Mouse (Mus musculus): ENCODE results near the gene Arhgap44. TPM values are rescaled to one million over a fixed set of nuclear protein-coding genes. Genes with fewer than 3 reads are reported as not detected.

Arhgap44 gene
- polyA plus RNA-seq, 1 experiment from 2014 or later = 31.2 TPM

- Histone ChIP-seq H3K27ac (ENCODE audit: low read length) (peak overlapping the region; percentile 85), H3K4me3 (ENCODE audit: low read depth, low read length) (no peak overlapping the region), H3K36me3 (ENCODE audit: insufficient read depth, low read length) (no peaks in the 10 kb centered on the region), H3K9me3 (ENCODE audit: low read length) (no peaks in the 10 kb centered on the region), H3K9ac (replicated peaks; ENCODE audit: low read depth) (no peak overlapping the region), H3K4me1 (ENCODE audit: insufficient read depth, low read depth, low read length) (no peaks in the 10 kb centered on the region; the same call in 1 of the 2 replicates), H3K27me3 (replicated peaks; ENCODE audit: insufficient read depth, low read length) (no peaks in the 10 kb centered on the region), H3K4me2 (replicated peaks; ENCODE audit: low read depth, low read length) (peak overlapping the region; percentile 20)
- peak; percentile 94 for DNase-seq (ENCODE audit: low spot score)
- ATAC-seq = peak; percentile 93
- no peak; the same call in none of the 2 replicates for TF ChIP-seq EP300 (IDR thresholded peaks at IDR 0.05)
- no peak for TF ChIP-seq CTCF (IDR thresholded peaks at IDR 0.05)
- WGBS = 16% methylated on average over 12 of the region's 12 CpGs
Observed at GRCm38 (mm10) chr11:65039517-65040095, 123.2 kb downstream of the Arhgap44 start.

DNA sequence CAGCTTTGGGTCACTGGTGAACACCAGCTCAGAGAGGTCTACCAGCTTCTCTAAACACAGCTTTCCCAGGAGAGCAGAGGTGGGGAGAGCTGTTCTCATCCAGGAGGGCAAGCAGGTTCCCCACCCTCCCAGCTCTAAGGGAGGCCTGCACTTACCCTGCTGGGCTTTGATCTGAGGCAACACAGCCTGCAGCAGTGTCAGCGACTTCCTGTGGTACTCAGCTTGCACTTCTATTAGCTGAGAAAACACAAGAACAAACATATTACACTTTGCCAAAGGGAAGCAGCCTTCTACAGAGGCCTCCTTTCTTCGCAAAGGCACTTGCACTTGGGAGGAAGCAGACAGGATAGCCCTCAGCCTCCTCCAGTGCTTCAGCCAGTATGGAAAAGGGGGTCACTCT, 123.8 kb downstream of the Arhgap44 start:
- Histone ChIP-seq H3K4me1 (ENCODE audit: insufficient read depth, low read depth, low read length) (no peaks in the 10 kb centered on the region; the same call in 1 of the 2 replicates), H3K27me3 (replicated peaks; ENCODE audit: insufficient read depth, low read length) (no peaks in the 10 kb centered on the region), H3K9me3 (ENCODE audit: low read length) (no peaks in the 10 kb centered on the region), H3K4me3 (ENCODE audit: low read depth, low read length) (no peak overlapping the region), H3K9ac (replicated peaks; ENCODE audit: low read depth) (no peak overlapping the region), H3K27ac (ENCODE audit: low read length) (peak overlapping the region; percentile 85), H3K4me2 (replicated peaks; ENCODE audit: low read depth, low read length) (no peak overlapping the region), H3K36me3 (ENCODE audit: insufficient read depth, low read length) (no peaks in the 10 kb centered on the region)
- WGBS = 17% methylated on average over 2 of the region's 2 CpGs
- no peak for TF ChIP-seq CTCF (IDR thresholded peaks at IDR 0.05)
- DNase-seq (ENCODE audit: low spot score) (peak; percentile 65), ATAC-seq (peak; percentile 67)

GRCm38 (mm10) chr11:65032221-65032620, 130.5 kb downstream of the Arhgap44 start:
- Histone ChIP-seq H3K27me3 (replicated peaks; ENCODE audit: insufficient read depth, low read length) (no peaks in the 10 kb centered on the region), H3K27ac (ENCODE audit: low read length) (no peak overlapping the region), H3K36me3 (ENCODE audit: insufficient read depth, low read length) (no peaks in the 10 kb centered on the region), H3K9ac (replicated peaks; ENCODE audit: low read depth) (no peak overlapping the region), H3K9me3 (ENCODE audit: low read length) (no peaks in the 10 kb centered on the region), H3K4me1 (ENCODE audit: insufficient read depth, low read depth, low read length) (peaks cover 3% of the 10 kb centered on the region; the same call in 1 of the 2 replicates), H3K4me3 (ENCODE audit: low read depth, low read length) (no peak overlapping the region), H3K4me2 (replicated peaks; ENCODE audit: low read depth, low read length) (no peak overlapping the region)
- no peak for TF ChIP-seq CTCF (IDR thresholded peaks at IDR 0.05)
- TF ChIP-seq EP300 (IDR thresholded peaks at IDR 0.05) = no peak
- no peak for DNase-seq (ENCODE audit: low spot score)
- 89% methylated on average over 7 of the region's 7 CpGs for WGBS
- no peak for ATAC-seq

- no peaks in the 10 kb centered on the region for H3K27me3 ChIP-seq (replicated peaks; ENCODE audit: insufficient read depth, low read length)
- H3K4me2 ChIP-seq (replicated peaks; ENCODE audit: low read depth, low read length) = no peak overlapping the region
- no peaks in the 10 kb centered on the region for H3K9me3 ChIP-seq (ENCODE audit: low read length)
- H3K9ac ChIP-seq (replicated peaks; ENCODE audit: low read depth) = no peak overlapping the region
- TF ChIP-seq CTCF (IDR thresholded peaks at IDR 0.05) (no peak), EP300 (IDR thresholded peaks at IDR 0.05) (no peak)
- no peaks in the 10 kb centered on the region for H3K36me3 ChIP-seq (ENCODE audit: insufficient read depth, low read length)
- ATAC-seq = peak; percentile 21; the same call in 1 of the 2 replicates
- H3K4me1 ChIP-seq (ENCODE audit: insufficient read depth, low read depth, low read length) = peaks cover 3% of the 10 kb centered on the region; the same call in 1 of the 2 replicates
- H3K4me3 ChIP-seq (ENCODE audit: low read depth, low read length) = no peak overlapping the region
- WGBS = 63% methylated on average over 1 of the region's 1 CpGs
- H3K27ac ChIP-seq (ENCODE audit: low read length) = no peak overlapping the region
- DNase-seq (ENCODE audit: low spot score) = peak; percentile 38
Observed at GRCm38 (mm10) chr11:65030201-65030600, 132.6 kb downstream of the Arhgap44 start.

DNA sequence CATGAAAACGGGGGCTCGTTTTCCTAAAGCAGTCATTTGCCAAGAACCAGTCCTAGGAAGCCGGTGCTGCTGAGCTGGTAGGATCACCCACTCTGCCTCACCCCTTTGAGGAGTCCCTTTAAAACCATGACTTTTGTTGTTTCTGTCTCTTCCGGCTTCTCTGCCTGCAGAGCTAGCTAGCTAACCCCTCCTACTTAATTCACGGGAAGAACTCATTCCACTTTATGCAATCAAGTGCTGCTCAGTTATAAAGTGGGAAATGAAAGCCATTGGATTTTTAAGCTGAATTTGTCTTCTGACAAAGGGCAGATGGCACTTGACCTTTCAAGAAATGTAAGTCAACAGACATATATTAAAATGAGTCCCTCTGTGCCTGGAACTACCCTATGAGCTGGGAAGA, 134.7 kb downstream of the Arhgap44 start:
- Histone ChIP-seq H3K4me3 (ENCODE audit: low read depth, low read length) (no peak overlapping the region), H3K27me3 (replicated peaks; ENCODE audit: insufficient read depth, low read length) (no peaks in the 10 kb centered on the region), H3K4me2 (replicated peaks; ENCODE audit: low read depth, low read length) (no peak overlapping the region), H3K4me1 (ENCODE audit: insufficient read depth, low read depth, low read length) (peaks cover 3% of the 10 kb centered on the region; the same call in 1 of the 2 replicates), H3K27ac (ENCODE audit: low read length) (peak overlapping the region; percentile 33; the same call in 1 of the 2 replicates), H3K36me3 (ENCODE audit: insufficient read depth, low read length) (no peaks in the 10 kb centered on the region), H3K9me3 (ENCODE audit: low read length) (no peaks in the 10 kb centered on the region), H3K9ac (replicated peaks; ENCODE audit: low read depth) (no peak overlapping the region)
- 44% methylated on average over 5 of the region's 5 CpGs for WGBS
- ATAC-seq (peak; percentile 61), DNase-seq (ENCODE audit: low spot score) (peak; percentile 64)
- TF ChIP-seq CTCF (IDR thresholded peaks at IDR 0.05) (no peak), EP300 (IDR thresholded peaks at IDR 0.05) (no peak)

DNA sequence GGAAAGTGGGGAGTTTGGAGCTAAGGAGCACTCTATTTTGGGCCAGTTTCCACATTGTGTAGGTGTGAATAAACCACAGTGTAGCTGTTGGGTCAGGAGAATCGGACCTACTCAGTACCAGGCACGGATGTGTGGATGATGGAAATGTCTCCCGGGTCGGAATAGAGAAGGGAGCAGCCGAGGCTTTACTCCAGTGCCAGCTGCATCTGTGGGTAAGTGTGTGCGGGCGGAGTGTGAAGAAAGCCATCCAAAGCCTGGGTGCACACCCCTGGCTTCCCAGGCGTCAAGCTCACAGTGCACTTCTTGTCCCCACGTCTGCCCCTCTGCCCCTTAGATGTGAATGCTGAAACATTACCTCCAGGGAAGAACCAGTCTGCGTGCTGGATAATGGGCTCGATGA, 140.0 kb downstream of the Arhgap44 start:
- Histone ChIP-seq H3K4me1 (ENCODE audit: insufficient read depth, low read depth, low read length) (no peaks in the 10 kb centered on the region), H3K9ac (replicated peaks; ENCODE audit: low read depth) (no peak overlapping the region), H3K36me3 (ENCODE audit: insufficient read depth, low read length) (no peaks in the 10 kb centered on the region), H3K4me3 (ENCODE audit: low read depth, low read length) (no peak overlapping the region), H3K9me3 (ENCODE audit: low read length) (no peaks in the 10 kb centered on the region), H3K4me2 (replicated peaks; ENCODE audit: low read depth, low read length) (no peak overlapping the region), H3K27ac (ENCODE audit: low read length) (no peak overlapping the region), H3K27me3 (replicated peaks; ENCODE audit: insufficient read depth, low read length) (no peaks in the 10 kb centered on the region)
- WGBS = 84% methylated on average over 11 of the region's 11 CpGs
- no peak for TF ChIP-seq CTCF (IDR thresholded peaks at IDR 0.05)
- TF ChIP-seq EP300 (IDR thresholded peaks at IDR 0.05) = no peak
- no peak for DNase-seq (ENCODE audit: low spot score)
- ATAC-seq = no peak

Measured in lung, postnatal 0 days (tissue).